Mouse (Mus musculus) limb, embryonic 14.5 days (tissue): ENCODE measurements around the gene Tldc1. TPM values are rescaled to one million over a fixed set of nuclear protein-coding genes. Genes with fewer than 3 reads are reported as not detected.

Experiments
- ATAC-seq: fragments of 200-750 bp; cut with Nextera tagmentation; 2 replicates; pipeline ENCODE4 v1.8.0; 2017; ENCODE audit warnings: low read depth, moderate number of reproducible peaks, moderate TSS enrichment; ENCODE audit not compliant: low FRiP score
- DNase-seq: peaks from one replicate; pipeline ENCODE4 v3.0.0-alpha.2; 2015; ENCODE audit warnings: low spot score
- H3K27ac ChIP-seq: fragments of 300-500 bp; sonication (generic); replicated peaks from 2 replicates; pipeline ENCODE4 v1.5.1; 2014; ENCODE audit warnings: low read depth, mild to moderate bottlenecking, low read length, moderate library complexity, mixed read lengths
- H3K27me3 ChIP-seq: fragments of 300-500 bp; sonication (generic); 2 replicates; pipeline ENCODE4 v1.6.1; 2014; ENCODE audit warnings: low read length, mixed read lengths; ENCODE audit not compliant: control insufficient read depth, insufficient read depth
- H3K36me3 ChIP-seq: fragments of 300-500 bp; sonication (generic); 2 replicates; pipeline ENCODE4 v1.6.1; 2014; ENCODE audit warnings: mild to moderate bottlenecking, low read length, moderate library complexity, mixed read lengths; ENCODE audit not compliant: control insufficient read depth, insufficient read depth
- H3K4me1 ChIP-seq: fragments of 300-500 bp; sonication (generic); 2 replicates; pipeline ENCODE4 v1.6.1; 2014; ENCODE audit warnings: antibody characterized with exemption, low read length, mixed read lengths; ENCODE audit not compliant: control insufficient read depth, insufficient read depth
- H3K4me2 ChIP-seq: fragments of 300-500 bp; sonication (generic); replicated peaks from 2 replicates; pipeline ENCODE4 v1.6.1; 2014; ENCODE audit warnings: low read depth, mild to moderate bottlenecking, low read length, moderate library complexity; ENCODE audit not compliant: severe bottlenecking
- H3K4me3 ChIP-seq: fragments of 300-500 bp; sonication (generic); replicated peaks from 2 replicates; pipeline ENCODE4 v1.5.1; 2014; ENCODE audit warnings: low read length
- H3K9ac ChIP-seq: fragments of 300-500 bp; sonication (generic); 2 replicates; pipeline ENCODE4 v1.6.1; 2014; ENCODE audit warnings: mild to moderate bottlenecking, low read depth, low read length, moderate library complexity; ENCODE audit not compliant: severe bottlenecking
- H3K9me3 ChIP-seq: fragments of 300-500 bp; sonication (generic); 2 replicates; pipeline ENCODE4 v1.6.1; 2016; ENCODE audit warnings: low read length; ENCODE audit not compliant: control insufficient read depth
- POLR2A ChIP-seq: fragments of 200-500 bp; IDR thresholded peaks from 2 replicates; pipeline ENCODE4 v1.8.0; 2012; ENCODE audit warnings: inconsistent platforms, mild to moderate bottlenecking, moderate library complexity, borderline replicate concordance; ENCODE audit not compliant: insufficient read depth, insufficient read length; ENCODE audit errors: extremely low read depth
- WGBS: fragments of 180-500 bp; shearing (Covaris S2); extraction: QIAGEN DNeasy Blood & Tissue Kit; methylation state at CpG from one replicate; pipeline ENCODE4 v1.1.7; 2014; 5-methylcytosine and 5-hydroxymethylcytosine counted together
- polyA plus RNA-seq, 2 experiments: library from polyadenylated mRNA; depleted of rRNA in 1 of 2; stranded (reverse) in 1 of 2; unstranded in 1 of 2; fragments of >200 nt; fragmentation: Nextera tagmentation in 1 of 2; extraction: Ambion mirVana in 1 of 2; gene quantifications; 2 replicates each; pipeline versions ENCODE4 v1.2.1 to v1.2.3; 2012 to 2014

Gene Tldc1
- polyA plus RNA-seq, 2 experiments: 5.1 to 10.6 TPM

- H3K4me1 ChIP-seq: peaks cover 7% of the 10 kb centered on the region; the same call in 1 of the 2 replicates
- TF ChIP-seq POLR2A: no peak
- DNase-seq: no peak
- no peaks in the 10 kb centered on the region for H3K9me3 ChIP-seq
- ATAC-seq: no peak
- no peak overlapping the region for H3K4me2 ChIP-seq
- 65% methylated on average over 6 of the region's 6 CpGs for WGBS
- no peak overlapping the region for H3K9ac ChIP-seq
- no peak overlapping the region for H3K4me3 ChIP-seq
- no peaks in the 10 kb centered on the region for H3K27me3 ChIP-seq
- H3K36me3 ChIP-seq: peaks cover 7% of the 10 kb centered on the region
- no peak overlapping the region for H3K27ac ChIP-seq
Measured at GRCm38 (mm10) chr8:119816219-119816618, 38.0 kb upstream of the Tldc1 start.

GRCm38 (mm10) chr8:119812650-119813431, 34.6 kb upstream of the Tldc1 start:
- H3K36me3 ChIP-seq: 0 out of 2 replicates have a peak, but pooled peaks cover 3% of the 10 kb centered on the region
- no peak for TF ChIP-seq POLR2A
- H3K9me3 ChIP-seq: no peaks in the 10 kb centered on the region
- ATAC-seq (no peak), DNase-seq (no peak)
- 81% methylated on average over 12 of the region's 12 CpGs for WGBS
- no peak overlapping the region for H3K4me2 ChIP-seq
- peaks cover 7% of the 10 kb centered on the region; the same call in 1 of the 2 replicates for H3K4me1 ChIP-seq
- H3K4me3 ChIP-seq: no peak overlapping the region
- no peak overlapping the region for H3K27ac ChIP-seq
- no peak overlapping the region for H3K9ac ChIP-seq
- no peaks in the 10 kb centered on the region for H3K27me3 ChIP-seq

GRCm38 (mm10) chr8:119811925-119812324, 33.7 kb upstream of the Tldc1 start:
- TF ChIP-seq POLR2A: no peak
- Histone ChIP-seq H3K9ac (no peak overlapping the region), H3K27me3 (no peaks in the 10 kb centered on the region), H3K36me3 (0 out of 2 replicates have a peak, but pooled peaks cover 3% of the 10 kb centered on the region), H3K27ac (no peak overlapping the region), H3K4me2 (no peak overlapping the region), H3K4me1 (peaks cover 7% of the 10 kb centered on the region; the same call in 1 of the 2 replicates), H3K9me3 (no peaks in the 10 kb centered on the region), H3K4me3 (no peak overlapping the region)
- ATAC-seq (no peak), DNase-seq (no peak)
- 65% methylated on average over 6 of the region's 6 CpGs for WGBS

- Histone ChIP-seq H3K27ac (no peak overlapping the region), H3K36me3 (0 out of 2 replicates have a peak, but pooled peaks cover 3% of the 10 kb centered on the region), H3K27me3 (no peaks in the 10 kb centered on the region), H3K4me3 (no peak overlapping the region), H3K4me2 (no peak overlapping the region), H3K9me3 (no peaks in the 10 kb centered on the region), H3K9ac (no peak overlapping the region), H3K4me1 (peaks cover 7% of the 10 kb centered on the region; the same call in 1 of the 2 replicates)
- no peak for DNase-seq
- no peak for ATAC-seq
- TF ChIP-seq POLR2A: no peak
- WGBS: 82% methylated on average over 14 of the region's 14 CpGs
Measured at GRCm38 (mm10) chr8:119810953-119811499, 32.8 kb upstream of the Tldc1 start.

GRCm38 (mm10) chr8:119810127-119810868, 32.1 kb upstream of the Tldc1 start:
- 0 out of 2 replicates have a peak, but pooled peaks cover 3% of the 10 kb centered on the region for H3K36me3 ChIP-seq
- TF ChIP-seq POLR2A: no peak
- no peak overlapping the region for H3K9ac ChIP-seq
- WGBS: 84% methylated on average over 20 of the region's 23 CpGs
- no peak overlapping the region for H3K4me2 ChIP-seq
- ATAC-seq (no peak), DNase-seq (no peak)
- peaks cover 7% of the 10 kb centered on the region; the same call in 1 of the 2 replicates for H3K4me1 ChIP-seq
- H3K9me3 ChIP-seq: no peaks in the 10 kb centered on the region
- no peak overlapping the region for H3K27ac ChIP-seq
- no peak overlapping the region for H3K4me3 ChIP-seq
- no peaks in the 10 kb centered on the region for H3K27me3 ChIP-seq
